Mouse (Mus musculus) gastrocnemius, postnatal 14 days (tissue): ENCODE data around the gene A830018L16Rik. TPM values are rescaled to one million over a fixed set of nuclear protein-coding genes. Genes with fewer than 3 reads are reported as not detected.
"Not testable (repeated sequence)": the region's sequence is repeated elsewhere in the genome, so short reads cannot be mapped to it uniquely, and the experiment has no call there.

Experiments used
- DNase-seq: peaks from one replicate; pipeline ENCODE4 v3.0.0; 2021; ENCODE audit warnings: mixed read lengths
- intact Hi-C: fragments of 180-260 bp; cut with DNase I; formaldehyde crosslinking; loops from one replicate; pipeline ENCODE4 v1.15.1; 2025; ENCODE audit warnings: low total_unique reads
- total RNA-seq, 2 experiments: library from RNA; stranded (reverse); gene quantifications; 2 replicates each; pipeline ENCODE4 v1.2.3; 2021

A830018L16Rik gene
- total RNA-seq, 2 experiments from 2014 or later, result not detected

GRCm38 (mm10) chr1:11959421-11960206 is 545.7 kb downstream of the A830018L16Rik start:
- no peak for DNase-seq
- intact Hi-C loops, result no loop called here

GRCm38 (mm10) chr1:11982590-11983136 is 568.8 kb downstream of the A830018L16Rik start:
- intact Hi-C loops, result no loop called here
- no peak for DNase-seq

GRCm38 (mm10) chr1:11990011-11990410 is 576.1 kb downstream of the A830018L16Rik start:
- intact Hi-C loops, result no loop called here
- DNase-seq, result no peak

- intact Hi-C loops, result no loop called here
- DNase-seq, result no peak
Observed at GRCm38 (mm10) chr1:11996297-11996878, 582.5 kb downstream of the A830018L16Rik start.

GRCm38 (mm10) chr1:11997574-11997973 is 583.7 kb downstream of the A830018L16Rik start:
- intact Hi-C loops, result no loop called here

GRCm38 (mm10) chr1:12000557-12000956 is 586.7 kb downstream of the A830018L16Rik start:
- no peak for DNase-seq
- intact Hi-C loops, result no loop called here

More at GRCm38 (mm10) chr1:11997574-11997973, 583.7 kb downstream of the A830018L16Rik start:
- DNase-seq, result no peak

GRCm38 (mm10) chr1:12008789-12009550 is 595.1 kb downstream of the A830018L16Rik start:
- intact Hi-C loops, result no loop called here
- DNase-seq, result no peak

GRCm38 (mm10) chr1:12009551-12009846 is 595.6 kb downstream of the A830018L16Rik start:
- no peak for DNase-seq

GRCm38 (mm10) chr1:12010607-12011006 is 596.7 kb downstream of the A830018L16Rik start:
- intact Hi-C loops, result no loop called here
- DNase-seq, result no peak

More at GRCm38 (mm10) chr1:12009551-12009846, 595.6 kb downstream of the A830018L16Rik start:
- intact Hi-C loops, result no loop called here

GRCm38 (mm10) chr1:12020646-12021045 is 606.7 kb downstream of the A830018L16Rik start:
- intact Hi-C loops, DNase-seq: not testable (repeated sequence)
